Mouse (Mus musculus): ENCODE measurements around the gene Jak2. TPM values are rescaled to one million over a fixed set of nuclear protein-coding genes. Genes with fewer than 3 reads are reported as not detected.
A peak's percentile ranks its signal among the peaks of the same experiment; 100 is the strongest.

Jak2 gene
- polyA plus RNA-seq, 1 experiment from 2014 or later, result 11.7 TPM

- H3K36me3 ChIP-seq, result no peaks in the 10 kb centered on the region
Observed at GRCm38 (mm10) chr19:29341029-29341428, 89.4 kb downstream of the Jak2 start.

GRCm38 (mm10) chr19:29342281-29342680, 90.7 kb downstream of the Jak2 start:
- 85% methylated on average over 6 of the region's 6 CpGs for WGBS
- no peaks in the 10 kb centered on the region for H3K4me1 ChIP-seq
- H3K4me2 ChIP-seq (replicated peaks), result no peak overlapping the region
- H3K4me3 ChIP-seq (replicated peaks), result no peak overlapping the region
- H3K9ac ChIP-seq, result no peak overlapping the region
- no peak overlapping the region for H3K27ac ChIP-seq (replicated peaks)
- H3K9me3 ChIP-seq (replicated peaks), result no peaks in the 10 kb centered on the region
- ATAC-seq (ENCODE audit: insufficient number of reproducible peaks, low FRiP score, low TSS enrichment, low read depth), result no peak
- H3K27me3 ChIP-seq, result no peaks in the 10 kb centered on the region
- H3K36me3 ChIP-seq, result no peaks in the 10 kb centered on the region

More at GRCm38 (mm10) chr19:29341029-29341428, 89.4 kb downstream of the Jak2 start:
- Histone ChIP-seq H3K4me1 (no peaks in the 10 kb centered on the region), H3K4me2 (replicated peaks) (no peak overlapping the region), H3K4me3 (replicated peaks) (no peak overlapping the region), H3K9ac (no peak overlapping the region), H3K27me3 (no peaks in the 10 kb centered on the region), H3K9me3 (replicated peaks) (no peaks in the 10 kb centered on the region), H3K27ac (replicated peaks) (no peak overlapping the region)
- WGBS, result 59% methylated on average over 4 of the region's 4 CpGs
- no peak for ATAC-seq (ENCODE audit: insufficient number of reproducible peaks, low FRiP score, low TSS enrichment, low read depth)

- no peak overlapping the region for H3K9ac ChIP-seq
- H3K4me1 ChIP-seq, result no peaks in the 10 kb centered on the region
- H3K9me3 ChIP-seq (replicated peaks), result no peaks in the 10 kb centered on the region
- ATAC-seq (ENCODE audit: insufficient number of reproducible peaks, low FRiP score, low TSS enrichment, low read depth), result no peak
- H3K27me3 ChIP-seq, result no peaks in the 10 kb centered on the region
- no peaks in the 10 kb centered on the region for H3K36me3 ChIP-seq
- no peak overlapping the region for H3K4me2 ChIP-seq (replicated peaks)
- no peak overlapping the region for H3K27ac ChIP-seq (replicated peaks)
- H3K4me3 ChIP-seq (replicated peaks), result no peak overlapping the region
Observed at GRCm38 (mm10) chr19:29344868-29345267, 93.2 kb downstream of the Jak2 start.

- Histone ChIP-seq H3K4me1 (no peaks in the 10 kb centered on the region), H3K4me3 (replicated peaks) (no peak overlapping the region), H3K27ac (replicated peaks) (no peak overlapping the region), H3K9me3 (replicated peaks) (no peaks in the 10 kb centered on the region), H3K9ac (no peak overlapping the region), H3K36me3 (0 out of 2 replicates have a peak, but pooled peaks cover under 1% of the 10 kb centered on the region), H3K4me2 (replicated peaks) (no peak overlapping the region), H3K27me3 (no peaks in the 10 kb centered on the region)
- 70% methylated on average over 6 of the region's 6 CpGs for WGBS
- ATAC-seq (ENCODE audit: insufficient number of reproducible peaks, low FRiP score, low TSS enrichment, low read depth), result no peak
Observed at GRCm38 (mm10) chr19:29345636-29346035, 94.0 kb downstream of the Jak2 start.

GRCm38 (mm10) chr19:29350991-29351390, 99.4 kb downstream of the Jak2 start:
- no peaks in the 10 kb centered on the region for H3K9me3 ChIP-seq (replicated peaks)
- H3K4me2 ChIP-seq (replicated peaks), result no peak overlapping the region
- 54% methylated on average over 5 of the region's 5 CpGs for WGBS
- no peak for ATAC-seq (ENCODE audit: insufficient number of reproducible peaks, low FRiP score, low TSS enrichment, low read depth)
- H3K9ac ChIP-seq, result no peak overlapping the region
- H3K4me3 ChIP-seq (replicated peaks), result no peak overlapping the region
- no peak overlapping the region for H3K27ac ChIP-seq (replicated peaks)
- peaks cover 4% of the 10 kb centered on the region; the same call in 1 of the 2 replicates for H3K4me1 ChIP-seq
- H3K27me3 ChIP-seq, result no peaks in the 10 kb centered on the region
- H3K36me3 ChIP-seq, result 0 out of 2 replicates have a peak, but pooled peaks cover 7% of the 10 kb centered on the region

GRCm38 (mm10) chr19:29354895-29355877, 103.6 kb downstream of the Jak2 start:
- no peak overlapping the region for H3K9ac ChIP-seq
- ATAC-seq (ENCODE audit: insufficient number of reproducible peaks, low FRiP score, low TSS enrichment, low read depth), result peak; percentile 51; the same call in 1 of the 2 replicates
- H3K27me3 ChIP-seq, result no peaks in the 10 kb centered on the region

GRCm38 (mm10) chr19:29356281-29356680, 104.7 kb downstream of the Jak2 start:
- H3K4me1 ChIP-seq, result peaks cover 13% of the 10 kb centered on the region; the same call in 1 of the 2 replicates
- ATAC-seq (ENCODE audit: insufficient number of reproducible peaks, low FRiP score, low TSS enrichment, low read depth), result no peak
- no peak overlapping the region for H3K27ac ChIP-seq (replicated peaks)
- no peak overlapping the region for H3K9ac ChIP-seq
- no peaks in the 10 kb centered on the region for H3K27me3 ChIP-seq
- H3K36me3 ChIP-seq, result 0 out of 2 replicates have a peak, but pooled peaks cover 6% of the 10 kb centered on the region
- WGBS, result 78% methylated on average over 11 of the region's 11 CpGs
- H3K9me3 ChIP-seq (replicated peaks), result no peaks in the 10 kb centered on the region
- no peak overlapping the region for H3K4me3 ChIP-seq (replicated peaks)
- no peak overlapping the region for H3K4me2 ChIP-seq (replicated peaks)

More at GRCm38 (mm10) chr19:29354895-29355877, 103.6 kb downstream of the Jak2 start:
- H3K27ac ChIP-seq (replicated peaks), result peak overlapping the region; percentile 55; the same call in 1 of the 2 replicates
- H3K4me1 ChIP-seq, result peaks cover 6% of the 10 kb centered on the region; the same call in 1 of the 2 replicates
- no peaks in the 10 kb centered on the region for H3K9me3 ChIP-seq (replicated peaks)
- WGBS, result 3% methylated on average over 20 of the region's 20 CpGs
- H3K36me3 ChIP-seq, result 0 out of 2 replicates have a peak, but pooled peaks cover 14% of the 10 kb centered on the region
- H3K4me2 ChIP-seq (replicated peaks), result peak overlapping the region; percentile 70
- peak overlapping the region; percentile 36 for H3K4me3 ChIP-seq (replicated peaks)

- Histone ChIP-seq H3K4me2 (replicated peaks) (0 out of 2 replicates have a peak overlapping the region, but pooled peaks have one; percentile 82), H3K36me3 (0 out of 2 replicates have a peak, but pooled peaks cover 6% of the 10 kb centered on the region), H3K9me3 (replicated peaks) (no peaks in the 10 kb centered on the region), H3K4me3 (replicated peaks) (no peak overlapping the region), H3K9ac (no peak overlapping the region), H3K27me3 (no peaks in the 10 kb centered on the region), H3K27ac (replicated peaks) (no peak overlapping the region), H3K4me1 (peaks cover 19% of the 10 kb centered on the region)
- no peak for ATAC-seq (ENCODE audit: insufficient number of reproducible peaks, low FRiP score, low TSS enrichment, low read depth)
- WGBS, result 79% methylated on average over 5 of the region's 5 CpGs
Observed at GRCm38 (mm10) chr19:29360251-29360650, 108.6 kb downstream of the Jak2 start.

GRCm38 (mm10) chr19:29361468-29362130, 110.0 kb downstream of the Jak2 start:
- Histone ChIP-seq H3K36me3 (0 out of 2 replicates have a peak, but pooled peaks cover 6% of the 10 kb centered on the region), H3K9me3 (replicated peaks) (no peaks in the 10 kb centered on the region), H3K9ac (peak overlapping the region; percentile 67), H3K4me2 (replicated peaks) (peak overlapping the region; percentile 82), H3K4me3 (replicated peaks) (peak overlapping the region; percentile 71), H3K27ac (replicated peaks) (no peak overlapping the region), H3K27me3 (no peaks in the 10 kb centered on the region), H3K4me1 (peaks cover 16% of the 10 kb centered on the region)
- 2% methylated on average over 33 of the region's 33 CpGs for WGBS
- ATAC-seq (ENCODE audit: insufficient number of reproducible peaks, low FRiP score, low TSS enrichment, low read depth), result peak; percentile 99

- no peak for ATAC-seq (ENCODE audit: insufficient number of reproducible peaks, low FRiP score, low TSS enrichment, low read depth)
- Histone ChIP-seq H3K4me3 (replicated peaks) (peak overlapping the region; percentile 71), H3K9me3 (replicated peaks) (no peaks in the 10 kb centered on the region), H3K27me3 (no peaks in the 10 kb centered on the region), H3K4me2 (replicated peaks) (peak overlapping the region; percentile 82), H3K36me3 (0 out of 2 replicates have a peak, but pooled peaks cover 6% of the 10 kb centered on the region), H3K27ac (replicated peaks) (no peak overlapping the region), H3K4me1 (peaks cover 18% of the 10 kb centered on the region), H3K9ac (peak overlapping the region; percentile 67; the same call in 1 of the 2 replicates)
- WGBS, result 42% methylated on average over 13 of the region's 13 CpGs
Observed at GRCm38 (mm10) chr19:29362173-29362930, 110.7 kb downstream of the Jak2 start.
